Mouse (Mus musculus) embryonic facial prominence, embryonic 13.5 days (tissue): ENCODE measurements at regions not wholly inside any gene's neighbourhood (a gene's known extent, or its start where the extent isn't known, plus 50 kb on each side); places are given as distances from the start of the nearest gene placed in this dataset.

ENCODE experiments used
- ATAC-seq: fragments of 200-750 bp; cut with Nextera tagmentation; 2 replicates; pipeline ENCODE4 v1.8.0; 2017; ENCODE audit warnings: low read depth; ENCODE audit not compliant: insufficient number of reproducible peaks, insufficient read depth, low FRiP score, low TSS enrichment
- H3K27ac ChIP-seq: fragments of 300-500 bp; sonication (generic); 2 replicates; pipeline ENCODE4 v1.5.1; 2015; ENCODE audit warnings: moderate library complexity, mild to moderate bottlenecking, inconsistent platforms
- H3K27me3 ChIP-seq: fragments of 300-500 bp; sonication (generic); 2 replicates; pipeline ENCODE4 v1.6.1; 2015; ENCODE audit warnings: mild to moderate bottlenecking, inconsistent platforms
- H3K36me3 ChIP-seq: fragments of 300-500 bp; sonication (generic); 2 replicates; pipeline ENCODE4 v1.6.1; 2015; ENCODE audit warnings: mild to moderate bottlenecking, inconsistent platforms
- H3K4me1 ChIP-seq: fragments of 300-500 bp; sonication (generic); 2 replicates; pipeline ENCODE4 v1.6.1; 2015; ENCODE audit warnings: inconsistent platforms
- H3K4me2 ChIP-seq: fragments of 300-500 bp; sonication (generic); 2 replicates; pipeline ENCODE4 v1.6.1; 2015; ENCODE audit warnings: moderate library complexity, mild to moderate bottlenecking, inconsistent platforms
- H3K4me3 ChIP-seq: fragments of 300-500 bp; sonication (generic); 2 replicates; pipeline ENCODE4 v1.5.1; 2015; ENCODE audit warnings: mild to moderate bottlenecking, inconsistent platforms
- H3K9ac ChIP-seq: fragments of 300-500 bp; sonication (generic); 2 replicates; pipeline ENCODE4 v1.6.1; 2015; ENCODE audit warnings: mild to moderate bottlenecking, inconsistent platforms
- H3K9me3 ChIP-seq: fragments of 300-500 bp; sonication (generic); 2 replicates; pipeline ENCODE4 v1.6.1; 2016; ENCODE audit warnings: inconsistent platforms
- WGBS: fragments of 180-500 bp; shearing (Covaris S2); methylation state at CpG from one replicate; pipeline ENCODE4 v1.1.7; 2015; ENCODE audit warnings: mixed read lengths; 5-methylcytosine and 5-hydroxymethylcytosine counted together

DNA sequence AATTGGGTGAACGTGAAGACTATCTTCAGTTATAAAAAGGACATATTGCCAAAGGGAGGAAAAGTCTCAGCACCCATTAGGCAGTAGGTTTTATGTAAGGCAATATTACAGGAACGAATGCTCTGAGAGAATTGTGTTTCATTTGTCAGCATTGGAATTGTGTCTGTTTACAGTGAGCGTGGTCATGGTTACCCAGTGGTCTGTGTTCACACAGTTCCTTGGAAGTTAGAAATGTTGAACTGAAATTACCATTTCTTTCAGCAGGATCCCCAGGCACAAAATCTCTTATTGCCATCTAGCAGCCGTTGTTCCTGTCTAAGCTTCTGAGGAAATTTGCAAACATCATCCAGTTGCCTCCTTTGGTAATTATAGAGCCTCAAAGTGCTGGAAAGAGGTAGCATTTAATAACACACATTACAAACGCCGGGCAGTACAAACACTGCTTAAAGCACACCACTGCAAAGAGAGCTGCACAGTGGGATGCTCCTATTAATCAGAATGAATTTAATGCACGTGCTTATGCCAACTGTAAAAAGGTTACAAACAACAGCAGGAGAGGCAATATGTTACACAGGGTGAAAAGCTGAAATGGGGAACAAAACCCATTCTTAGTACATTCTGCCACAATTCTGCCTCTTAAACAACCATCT is 555.4 kb upstream of the Marcks start:
- H3K27ac ChIP-seq = no peak overlapping the region
- 67% methylated on average over 7 of the region's 7 CpGs for WGBS
- no peaks in the 10 kb centered on the region for H3K9me3 ChIP-seq
- H3K4me1 ChIP-seq = no peaks in the 10 kb centered on the region; the same call in 1 of the 2 replicates
- ATAC-seq = no peak
- H3K27me3 ChIP-seq = no peaks in the 10 kb centered on the region
- no peak overlapping the region for H3K4me3 ChIP-seq
- H3K4me2 ChIP-seq = no peak overlapping the region
- no peak overlapping the region for H3K9ac ChIP-seq
- no peaks in the 10 kb centered on the region for H3K36me3 ChIP-seq

DNA sequence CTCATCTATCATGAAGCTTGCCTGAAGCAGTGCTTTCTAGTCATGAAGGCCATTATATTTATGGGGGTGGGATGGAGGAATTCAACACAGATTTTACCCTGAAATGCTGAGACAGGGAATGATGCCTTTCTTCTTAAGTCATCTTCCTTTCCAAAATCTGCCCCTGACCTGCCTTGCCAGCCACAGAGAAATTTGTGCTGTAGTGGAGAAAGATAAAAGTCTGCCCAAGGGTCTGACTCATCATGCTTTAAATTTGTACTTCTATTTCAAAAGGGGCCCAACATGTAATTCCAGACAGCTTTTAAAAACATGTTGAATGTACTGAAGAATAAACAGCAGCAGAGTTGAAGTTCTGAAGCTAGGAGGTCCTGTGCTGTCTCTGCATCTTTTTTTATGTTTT is 554.1 kb upstream of the Marcks start:
- Histone ChIP-seq H3K4me1 (no peaks in the 10 kb centered on the region; the same call in 1 of the 2 replicates), H3K4me2 (no peak overlapping the region), H3K4me3 (no peak overlapping the region), H3K9me3 (no peaks in the 10 kb centered on the region), H3K9ac (no peak overlapping the region), H3K27ac (no peak overlapping the region), H3K27me3 (no peaks in the 10 kb centered on the region), H3K36me3 (no peaks in the 10 kb centered on the region)
- no peak for ATAC-seq

DNA sequence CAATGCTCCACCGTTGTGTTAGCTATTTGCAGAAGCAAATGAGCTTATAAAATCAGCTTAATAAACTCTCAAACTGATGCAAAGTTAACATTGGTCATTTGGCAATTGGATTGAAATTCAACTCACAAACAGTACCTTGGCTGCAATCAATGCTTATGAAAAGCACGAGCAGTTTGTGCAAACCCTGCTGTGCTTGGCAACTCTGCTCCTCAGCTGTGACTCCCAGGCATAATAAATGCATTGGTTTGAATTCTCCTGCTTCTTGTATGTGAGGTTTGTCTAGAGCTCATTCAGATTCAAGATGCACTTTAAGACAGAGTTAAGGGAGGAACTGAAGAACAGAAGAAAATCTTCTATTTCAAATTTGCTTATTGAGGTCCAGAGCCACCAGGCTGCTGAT is 553.2 kb upstream of the Marcks start:
- 73% methylated on average over 2 of the region's 2 CpGs for WGBS
- no peak for ATAC-seq
- no peaks in the 10 kb centered on the region for H3K36me3 ChIP-seq
- H3K9ac ChIP-seq = no peak overlapping the region
- no peaks in the 10 kb centered on the region; the same call in 1 of the 2 replicates for H3K4me1 ChIP-seq
- H3K9me3 ChIP-seq = no peaks in the 10 kb centered on the region
- H3K4me3 ChIP-seq = no peak overlapping the region
- no peak overlapping the region for H3K27ac ChIP-seq
- H3K4me2 ChIP-seq = no peak overlapping the region
- H3K27me3 ChIP-seq = no peaks in the 10 kb centered on the region

GRCm38 (mm10) chr10:37683101-37683500 is 544.4 kb upstream of the Marcks start:
- no peaks in the 10 kb centered on the region for H3K36me3 ChIP-seq
- H3K4me1 ChIP-seq = no peaks in the 10 kb centered on the region
- no peaks in the 10 kb centered on the region for H3K9me3 ChIP-seq
- H3K4me2 ChIP-seq = no peak overlapping the region
- H3K9ac ChIP-seq = no peak overlapping the region
- no peak overlapping the region for H3K4me3 ChIP-seq
- no peak for ATAC-seq
- no peaks in the 10 kb centered on the region for H3K27me3 ChIP-seq
- no peak overlapping the region for H3K27ac ChIP-seq

GRCm38 (mm10) chr10:37680601-37681000 is 541.9 kb upstream of the Marcks start:
- no peak for ATAC-seq
- Histone ChIP-seq H3K36me3 (no peaks in the 10 kb centered on the region), H3K27me3 (no peaks in the 10 kb centered on the region), H3K4me3 (no peak overlapping the region), H3K4me1 (no peaks in the 10 kb centered on the region), H3K27ac (no peak overlapping the region), H3K9me3 (no peaks in the 10 kb centered on the region), H3K4me2 (no peak overlapping the region), H3K9ac (no peak overlapping the region)

- no peak overlapping the region for H3K4me2 ChIP-seq
- H3K4me1 ChIP-seq = no peaks in the 10 kb centered on the region
- H3K9ac ChIP-seq = no peak overlapping the region
- no peaks in the 10 kb centered on the region for H3K9me3 ChIP-seq
- no peak for ATAC-seq
- H3K4me3 ChIP-seq = no peak overlapping the region
- H3K27ac ChIP-seq = no peak overlapping the region
- H3K27me3 ChIP-seq = no peaks in the 10 kb centered on the region
- WGBS = 83% methylated on average over 1 of the region's 1 CpGs
- H3K36me3 ChIP-seq = no peaks in the 10 kb centered on the region
These were observed 539.1 kb upstream of the Marcks start for GRCm38 (mm10) chr10:37677826-37678225.

DNA sequence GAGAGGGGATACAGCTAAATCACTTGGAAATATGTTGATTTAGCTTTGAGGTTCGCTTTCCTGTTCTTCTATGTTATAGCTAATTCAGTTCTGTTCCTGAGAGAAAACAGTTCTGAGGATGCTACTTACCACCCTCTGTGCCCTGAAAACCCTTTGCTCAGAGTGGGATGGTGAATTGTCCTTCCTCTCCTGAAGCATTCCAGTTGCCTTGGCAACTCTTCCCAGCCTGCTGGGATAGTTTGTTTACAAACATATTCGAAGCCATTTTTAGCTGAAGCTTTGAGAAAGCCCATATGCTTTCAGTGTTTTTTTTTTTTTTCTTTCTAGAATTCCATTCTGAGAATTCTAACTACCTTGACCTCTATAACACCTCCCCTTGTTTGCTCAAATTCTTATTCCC is 530.1 kb upstream of the Marcks start:
- no peak overlapping the region for H3K4me3 ChIP-seq
- no peak overlapping the region for H3K27ac ChIP-seq
- no peaks in the 10 kb centered on the region for H3K36me3 ChIP-seq
- H3K9ac ChIP-seq = no peak overlapping the region
- H3K4me1 ChIP-seq = no peaks in the 10 kb centered on the region
- no peaks in the 10 kb centered on the region for H3K9me3 ChIP-seq
- 53% methylated on average over 2 of the region's 2 CpGs for WGBS
- H3K27me3 ChIP-seq = no peaks in the 10 kb centered on the region
- ATAC-seq = no peak
- no peak overlapping the region for H3K4me2 ChIP-seq

- Histone ChIP-seq H3K27ac (no peak overlapping the region), H3K4me1 (no peaks in the 10 kb centered on the region), H3K27me3 (no peaks in the 10 kb centered on the region), H3K4me2 (no peak overlapping the region), H3K9ac (no peak overlapping the region), H3K36me3 (no peaks in the 10 kb centered on the region), H3K9me3 (no peaks in the 10 kb centered on the region), H3K4me3 (no peak overlapping the region)
- ATAC-seq = no peak
- 42% methylated on average over 7 of the region's 7 CpGs for WGBS
These were observed 528.5 kb upstream of the Marcks start for GRCm38 (mm10) chr10:37667031-37667745.

GRCm38 (mm10) chr10:37666535-37666934 is 527.8 kb upstream of the Marcks start:
- 91% methylated on average over 2 of the region's 2 CpGs for WGBS
- H3K9ac ChIP-seq = no peak overlapping the region

DNA sequence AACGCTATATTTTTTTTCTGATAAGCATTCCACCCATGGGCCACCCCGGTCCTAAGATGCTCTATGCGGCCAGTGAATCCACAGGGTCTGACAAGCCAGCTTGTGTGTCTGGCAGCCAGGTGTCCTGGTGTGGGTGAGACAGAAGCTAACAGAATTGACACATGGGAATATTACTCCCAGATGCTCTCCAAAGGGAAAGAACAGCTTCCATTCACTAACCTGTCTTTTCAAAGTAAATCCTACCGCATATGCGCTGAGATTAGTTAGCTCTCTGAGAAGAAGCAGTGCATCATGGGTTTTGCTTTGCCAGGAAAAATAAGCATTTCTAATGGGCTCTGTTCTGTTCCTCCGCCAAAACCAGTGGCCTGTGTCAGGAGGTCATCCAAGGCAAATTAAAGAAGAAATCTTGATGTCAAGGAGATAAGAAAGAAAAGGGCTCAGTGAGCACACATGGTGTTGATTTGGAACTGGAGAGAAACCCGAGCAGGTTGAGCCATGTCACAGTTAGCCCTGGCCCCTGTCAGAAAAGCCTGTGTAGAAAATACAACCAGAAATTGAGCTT is 498.4 kb upstream of the Marcks start:
- Histone ChIP-seq H3K9ac (no peak overlapping the region), H3K4me1 (peaks cover 15% of the 10 kb centered on the region), H3K27me3 (no peaks in the 10 kb centered on the region), H3K9me3 (no peaks in the 10 kb centered on the region), H3K27ac (peak overlapping the region; percentile 68), H3K4me3 (no peak overlapping the region), H3K36me3 (no peaks in the 10 kb centered on the region), H3K4me2 (peak overlapping the region; percentile 34)
- 24% methylated on average over 7 of the region's 7 CpGs for WGBS
- ATAC-seq = no peak

More at GRCm38 (mm10) chr10:37666535-37666934, 527.8 kb upstream of the Marcks start:
- H3K4me2 ChIP-seq = no peak overlapping the region
- H3K27me3 ChIP-seq = no peaks in the 10 kb centered on the region
- no peak overlapping the region for H3K4me3 ChIP-seq
- no peak for ATAC-seq
- H3K27ac ChIP-seq = no peak overlapping the region
- H3K4me1 ChIP-seq = no peaks in the 10 kb centered on the region
- no peaks in the 10 kb centered on the region for H3K9me3 ChIP-seq
- no peaks in the 10 kb centered on the region for H3K36me3 ChIP-seq

GRCm38 (mm10) chr10:37636421-37636820 is 497.7 kb upstream of the Marcks start:
- Histone ChIP-seq H3K9ac (no peak overlapping the region), H3K27ac (peak overlapping the region; percentile 68; the same call in 1 of the 2 replicates), H3K36me3 (no peaks in the 10 kb centered on the region), H3K4me1 (peaks cover 15% of the 10 kb centered on the region), H3K4me2 (peak overlapping the region; percentile 34; the same call in 1 of the 2 replicates), H3K27me3 (no peaks in the 10 kb centered on the region), H3K9me3 (no peaks in the 10 kb centered on the region), H3K4me3 (no peak overlapping the region)
- ATAC-seq = no peak
- 23% methylated on average over 4 of the region's 4 CpGs for WGBS

GRCm38 (mm10) chr10:37630403-37630802 is 491.7 kb upstream of the Marcks start:
- 98% methylated on average over 1 of the region's 1 CpGs for WGBS

More at GRCm38 (mm10) chr10:37630403-37630802, 491.7 kb upstream of the Marcks start:
- ATAC-seq = no peak
- Histone ChIP-seq H3K27ac (no peak overlapping the region), H3K4me2 (no peak overlapping the region), H3K27me3 (no peaks in the 10 kb centered on the region), H3K4me3 (no peak overlapping the region), H3K9me3 (no peaks in the 10 kb centered on the region), H3K4me1 (peaks cover 15% of the 10 kb centered on the region), H3K36me3 (no peaks in the 10 kb centered on the region), H3K9ac (no peak overlapping the region)
